Mouse (Mus musculus) bone marrow macrophage, adult 2 months (primary cell): ENCODE data around the gene Rcl1. TPM values are rescaled to one million over a fixed set of nuclear protein-coding genes. Genes with fewer than 3 reads are reported as not detected.

Experiments
- H3K27ac ChIP-seq: 2 replicates; pipeline ENCODE4 v1.5.1; 2012; ENCODE audit warnings: low read depth, low read length; ENCODE audit not compliant: insufficient read depth
- H3K4me1 ChIP-seq: 2 replicates; pipeline ENCODE4 v1.6.1; 2012; ENCODE audit warnings: low read length; ENCODE audit not compliant: control insufficient read depth, insufficient read depth
- H3K4me3 ChIP-seq: 2 replicates; pipeline ENCODE4 v1.5.1; 2012; ENCODE audit warnings: mild to moderate bottlenecking, low read length, moderate library complexity; ENCODE audit not compliant: insufficient read depth
- CTCF ChIP-seq: IDR thresholded peaks from 2 replicates; pipeline ENCODE4 v1.5.1; 2012; ENCODE audit warnings: low read depth, mild to moderate bottlenecking, low read length, moderate library complexity
- POLR2A ChIP-seq: IDR thresholded peaks from 2 replicates; pipeline ENCODE4 v1.6.1; 2012; ENCODE audit warnings: mild to moderate bottlenecking, low read depth, low read length, borderline replicate concordance
- polyA plus RNA-seq: library from polyadenylated mRNA; stranded (reverse); fragments of >200 nt; gene quantifications from 2 replicates; pipeline ENCODE4 v1.2.4, GENCODE M21; 2012; ENCODE audit not compliant: missing spikeins, insufficient read depth, insufficient read length

The Rcl1 gene
- polyA plus RNA-seq, 1 experiment, result 3.4 TPM

DNA sequence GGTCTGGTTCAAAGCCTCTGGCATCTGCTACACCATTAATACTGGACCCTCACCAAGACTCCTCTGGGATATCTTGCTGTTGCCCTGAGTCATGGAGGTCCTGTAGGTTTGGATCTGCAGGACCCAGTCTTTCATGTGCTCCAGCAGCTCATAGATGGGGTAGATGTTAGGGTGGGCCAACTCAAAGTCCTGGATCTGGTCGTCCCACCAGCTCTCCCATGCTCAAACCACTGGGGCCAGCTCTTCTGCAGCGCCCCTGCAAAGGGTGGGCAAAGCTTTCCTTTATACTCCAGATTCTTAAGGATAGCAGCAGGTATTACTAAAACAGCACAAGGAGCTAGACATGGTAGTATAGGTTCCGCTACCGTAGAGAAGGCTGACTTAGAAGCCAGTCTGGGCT, 4.6 kb downstream of the Rcl1 start:
- no peak overlapping the region for H3K4me3 ChIP-seq
- H3K27ac ChIP-seq, result no peak overlapping the region
- no peaks in the 10 kb centered on the region for H3K4me1 ChIP-seq
- TF ChIP-seq POLR2A, result no peak

DNA sequence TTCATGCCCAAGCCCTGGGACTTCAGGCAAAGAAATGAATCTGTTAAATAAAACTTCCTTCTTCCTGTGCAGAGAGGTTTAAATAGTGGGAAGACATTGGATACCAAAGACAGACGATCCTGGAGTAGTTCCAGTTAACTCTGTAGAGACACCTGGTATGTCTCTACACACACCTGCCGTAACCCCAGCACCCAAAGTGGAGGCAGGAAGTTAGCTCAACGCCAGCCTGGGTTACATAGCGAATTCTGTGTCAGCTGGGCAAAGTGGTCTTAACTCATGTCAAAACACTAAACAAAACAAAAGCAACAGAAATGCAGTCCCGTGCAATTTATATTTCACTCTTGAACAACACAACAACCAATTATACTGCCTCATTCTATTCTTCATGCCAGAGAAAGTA, 5.1 kb downstream of the Rcl1 start:
- TF ChIP-seq CTCF, result no peak
- no peak for TF ChIP-seq POLR2A
- H3K4me3 ChIP-seq, result no peak overlapping the region
- no peaks in the 10 kb centered on the region for H3K4me1 ChIP-seq
- H3K27ac ChIP-seq, result no peak overlapping the region

DNA sequence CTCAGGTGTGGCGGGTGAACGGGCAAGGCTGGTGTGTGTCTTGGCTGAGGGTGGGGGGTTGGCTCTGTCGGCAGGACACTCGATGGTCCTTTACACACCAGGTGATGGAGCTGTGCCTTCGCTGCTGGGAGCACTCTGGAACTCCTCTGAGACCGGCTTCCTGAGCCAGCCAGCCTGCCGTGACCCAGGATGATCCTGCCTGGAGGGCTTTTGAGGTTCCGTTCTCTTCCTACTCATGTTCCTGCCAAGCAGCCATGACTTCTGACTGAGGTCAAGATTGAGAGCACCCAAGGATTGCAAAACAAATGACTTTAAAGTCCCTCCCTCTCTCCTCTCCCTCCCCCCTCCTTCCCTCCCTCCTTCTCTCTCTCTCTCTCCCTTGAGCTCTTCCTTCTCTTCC, 11.5 kb downstream of the Rcl1 start:
- Histone ChIP-seq H3K27ac (no peak overlapping the region), H3K4me1 (peaks cover 6% of the 10 kb centered on the region; the same call in 1 of the 2 replicates), H3K4me3 (no peak overlapping the region)
- no peak for TF ChIP-seq POLR2A
- no peak for TF ChIP-seq CTCF

DNA sequence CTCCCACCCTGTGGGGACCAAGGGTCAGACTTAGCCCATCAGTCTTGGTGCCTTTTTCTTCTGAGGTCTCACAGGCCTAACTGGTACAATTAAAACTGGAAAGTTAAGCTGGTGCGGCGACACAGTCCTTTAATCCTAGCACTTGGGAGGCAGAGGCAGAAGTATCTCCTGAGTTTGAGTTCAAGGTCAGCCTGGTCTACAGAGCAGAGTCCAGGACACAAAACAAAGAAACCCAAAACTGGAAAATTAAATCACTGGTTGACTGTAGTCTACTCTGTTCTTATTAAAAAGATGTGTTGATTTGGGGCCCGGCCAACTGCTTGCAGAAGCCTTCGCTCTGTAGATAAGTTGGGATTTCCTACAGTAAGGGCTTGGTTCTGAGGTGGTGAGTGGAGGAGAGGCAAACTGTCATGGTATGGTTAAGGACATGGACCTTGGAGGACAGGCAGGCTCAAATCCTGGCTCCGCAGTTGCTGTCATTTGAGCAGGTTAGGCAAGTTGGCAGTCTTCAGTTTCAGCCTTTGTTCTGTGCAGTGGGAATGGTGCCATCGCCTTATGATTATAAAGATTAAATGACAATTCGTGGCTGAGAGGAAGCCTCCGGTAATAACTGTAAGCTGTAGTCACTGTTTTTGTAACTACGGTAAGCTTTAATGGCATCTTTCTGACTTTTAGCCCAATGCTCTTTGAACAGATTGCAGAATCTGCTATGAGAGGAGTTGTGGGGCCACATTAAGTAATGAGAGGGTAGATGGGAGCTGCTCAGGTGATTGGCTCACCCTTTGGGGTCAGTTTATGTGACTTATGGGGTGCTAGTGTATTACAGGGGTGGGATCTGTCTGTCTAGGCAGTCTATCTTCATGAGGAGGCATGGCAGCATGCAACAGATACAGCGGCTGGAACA, 12.8 kb downstream of the Rcl1 start:
- Histone ChIP-seq H3K4me1 (peaks cover 6% of the 10 kb centered on the region; the same call in 1 of the 2 replicates), H3K27ac (no peak overlapping the region), H3K4me3 (no peak overlapping the region)
- TF ChIP-seq CTCF (no peak), POLR2A (no peak)

DNA sequence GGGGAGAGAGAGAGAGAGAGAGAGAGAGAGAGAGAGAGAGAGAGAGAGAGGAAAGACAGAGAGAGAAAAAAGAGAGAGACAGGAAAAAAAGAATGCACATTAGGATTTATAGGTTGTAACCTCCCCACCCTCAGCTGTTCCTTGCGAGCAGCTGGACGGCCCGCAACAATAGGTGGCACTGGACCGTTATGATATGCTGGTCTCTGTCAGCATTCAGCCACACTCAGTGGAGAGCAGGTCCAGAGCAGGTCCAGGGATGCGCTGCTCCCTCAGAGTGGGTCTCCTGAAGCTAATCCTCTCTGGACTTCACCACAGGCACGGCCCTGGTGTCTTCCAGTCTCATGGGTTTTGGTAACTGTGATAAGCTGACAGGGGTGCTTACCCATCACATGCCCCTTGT, 15.6 kb downstream of the Rcl1 start:
- Histone ChIP-seq H3K4me1 (peaks cover 6% of the 10 kb centered on the region; the same call in 1 of the 2 replicates), H3K4me3 (no peak overlapping the region), H3K27ac (no peak overlapping the region)
- no peak for TF ChIP-seq CTCF
- TF ChIP-seq POLR2A, result no peak

DNA sequence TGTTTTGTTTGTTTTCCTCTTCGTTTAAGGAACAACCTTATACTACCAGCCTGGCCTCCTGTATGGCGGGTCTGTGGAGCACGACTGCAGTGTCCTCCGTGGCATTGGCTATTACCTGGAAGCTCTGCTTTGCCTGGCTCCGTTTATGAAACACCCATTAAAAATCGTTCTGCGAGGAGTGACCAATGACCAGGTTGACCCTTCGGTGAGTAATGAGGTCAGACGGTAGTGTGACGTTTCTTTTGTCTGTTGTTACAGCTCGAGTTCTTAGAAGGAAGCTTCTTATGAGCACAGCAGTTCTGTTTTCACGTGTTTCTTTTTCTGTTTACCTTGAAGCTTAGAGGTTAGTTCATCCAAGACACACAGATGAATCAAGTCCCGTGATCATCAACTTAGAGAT, 17.0 kb downstream of the Rcl1 start:
- H3K4me3 ChIP-seq, result no peak overlapping the region
- TF ChIP-seq POLR2A (no peak), CTCF (no peak)
- H3K4me1 ChIP-seq, result no peaks in the 10 kb centered on the region
- H3K27ac ChIP-seq, result no peak overlapping the region

DNA sequence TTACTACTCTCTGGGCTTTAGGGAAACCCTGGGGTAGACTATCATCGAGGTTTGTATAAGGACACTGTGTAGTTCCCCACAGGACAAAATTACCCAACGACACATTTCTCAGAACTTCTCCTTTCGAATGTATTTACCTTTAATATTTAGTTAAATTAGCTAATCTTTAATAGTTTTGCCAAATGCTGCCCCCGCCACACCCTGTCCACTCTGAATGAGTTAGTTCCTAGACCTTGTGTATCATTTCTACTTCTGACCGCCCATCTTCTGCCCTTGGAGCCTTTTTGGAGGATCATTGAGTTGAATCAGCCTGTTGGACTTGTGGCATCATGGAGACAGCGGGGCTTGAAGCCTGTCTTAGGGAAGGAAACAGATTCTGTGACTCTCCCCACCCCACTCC, 19.1 kb downstream of the Rcl1 start:
- Histone ChIP-seq H3K27ac (no peak overlapping the region), H3K4me1 (no peaks in the 10 kb centered on the region), H3K4me3 (no peak overlapping the region)
- TF ChIP-seq CTCF, result no peak
- TF ChIP-seq POLR2A, result no peak

DNA sequence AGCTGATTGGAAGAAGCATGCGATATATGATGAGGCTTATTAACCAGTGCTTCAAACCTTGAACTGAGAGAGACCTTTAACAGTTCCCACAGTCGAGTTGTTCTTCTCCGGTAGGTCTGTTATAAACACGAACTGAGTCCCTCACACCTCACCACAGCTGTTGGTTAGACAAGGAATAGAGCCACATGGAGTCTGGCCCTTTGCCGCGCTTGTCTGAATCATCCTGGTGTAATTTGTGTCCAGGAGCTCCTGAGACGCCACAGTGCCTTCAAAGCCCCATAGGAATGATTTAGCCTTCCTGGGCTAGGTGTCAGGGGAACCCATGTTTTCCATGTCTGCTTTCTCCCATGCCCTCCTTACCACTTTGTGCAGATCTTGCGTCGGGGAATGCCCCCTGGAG, 20.2 kb downstream of the Rcl1 start:
- no peak overlapping the region for H3K27ac ChIP-seq
- TF ChIP-seq POLR2A, result no peak
- H3K4me1 ChIP-seq, result no peaks in the 10 kb centered on the region
- H3K4me3 ChIP-seq, result no peak overlapping the region

DNA sequence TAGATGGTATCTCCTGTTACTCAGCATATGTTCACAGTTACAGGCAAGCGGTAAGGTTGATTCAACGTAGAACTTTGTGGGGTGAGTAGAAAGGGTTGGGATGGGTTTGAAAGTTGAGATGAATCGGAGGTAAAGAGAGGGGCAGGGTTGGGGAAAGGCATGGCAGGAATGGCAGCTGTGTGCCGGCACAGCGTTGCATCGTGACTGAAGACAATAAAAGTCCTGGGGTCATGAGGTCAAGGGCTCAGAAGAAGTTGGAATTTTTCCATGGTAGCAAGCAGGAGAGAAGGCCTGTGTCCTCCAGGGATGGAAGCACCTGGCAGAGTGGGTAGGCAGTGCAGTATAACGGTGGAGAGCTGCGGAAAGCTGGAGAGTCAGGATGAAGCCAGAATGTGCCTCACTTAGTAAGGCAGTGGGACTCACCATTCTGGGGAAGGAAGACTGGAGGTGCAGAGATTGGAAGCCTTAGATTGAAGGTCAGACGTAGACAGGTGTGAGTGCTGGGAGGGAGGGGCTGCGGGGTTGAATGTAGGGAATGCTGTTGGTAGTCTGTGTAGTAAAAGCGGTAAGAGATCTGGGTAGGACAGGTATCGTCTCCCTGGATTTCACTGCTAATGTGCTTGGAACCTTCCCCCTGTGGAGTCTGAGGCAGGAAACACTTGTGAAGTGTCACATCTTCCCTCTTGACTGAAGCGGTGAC, 23.9 kb downstream of the Rcl1 start:
- TF ChIP-seq POLR2A (no peak), CTCF (no peak)
- no peak overlapping the region for H3K27ac ChIP-seq

DNA sequence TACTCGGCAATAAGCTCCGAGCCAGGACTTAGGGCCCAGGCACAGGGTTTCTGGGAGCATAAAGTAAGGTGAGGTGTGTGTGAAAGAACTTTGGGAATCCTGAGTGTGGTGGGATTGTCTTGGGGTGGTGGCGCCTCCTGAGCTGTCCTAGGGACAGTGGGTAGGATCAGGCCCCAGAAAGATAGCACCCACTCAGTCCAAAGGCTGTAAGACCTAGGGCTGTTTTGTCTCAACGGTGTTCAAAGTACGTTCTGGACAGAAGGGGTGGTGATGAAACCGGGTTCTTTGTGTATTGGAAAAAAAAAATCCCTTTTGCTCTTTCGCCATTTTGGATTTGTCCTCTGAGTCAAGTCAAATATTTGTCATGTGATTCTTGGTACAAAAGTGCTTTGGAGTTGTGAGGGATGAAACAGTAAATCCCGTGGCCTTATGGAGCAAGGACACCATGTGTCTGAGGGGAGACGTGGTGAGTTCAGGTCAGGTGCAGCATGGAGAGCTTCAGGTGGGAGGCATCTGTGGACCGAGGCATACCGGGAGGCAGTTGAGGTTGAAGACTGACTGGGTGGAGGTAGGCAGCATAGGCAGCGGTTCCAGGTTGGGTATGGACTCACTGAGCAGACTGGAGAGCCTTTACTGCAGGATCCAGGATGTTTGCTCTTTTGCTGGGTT, 25.3 kb downstream of the Rcl1 start:
- no peak overlapping the region for H3K4me3 ChIP-seq
- TF ChIP-seq CTCF, result no peak
- TF ChIP-seq POLR2A, result no peak
- no peak overlapping the region for H3K27ac ChIP-seq

More for the DNA sequence above, 23.9 kb downstream of the Rcl1 start:
- Histone ChIP-seq H3K4me1 (no peaks in the 10 kb centered on the region), H3K4me3 (no peak overlapping the region)

More for the DNA sequence above, 25.3 kb downstream of the Rcl1 start:
- H3K4me1 ChIP-seq, result no peaks in the 10 kb centered on the region
